Mouse (Mus musculus) gastrocnemius, adult 2 months (tissue): ENCODE results near the gene Myh14. TPM values are rescaled to one million over a fixed set of nuclear protein-coding genes. Genes with fewer than 3 reads are reported as not detected.

Source experiments
- DNase-seq: peaks from one replicate; pipeline ENCODE4 v3.0.0; 2022
- H3K27ac ChIP-seq: fragments of 200-600 bp; 2 replicates; pipeline ENCODE4 v1.8.1; 2022; ENCODE audit warnings: mild to moderate bottlenecking
- H3K4me3 ChIP-seq: fragments of 200-600 bp; 2 replicates; pipeline ENCODE4 v1.8.1; 2022; ENCODE audit warnings: mild to moderate bottlenecking, moderate library complexity
- CTCF ChIP-seq: fragments of 200-600 bp; IDR thresholded peaks from 2 replicates; pipeline ENCODE4 v1.8.1; 2022; ENCODE audit warnings: antibody characterized with exemption, mild to moderate bottlenecking, moderate library complexity
- intact Hi-C: fragments of 180-260 bp; cut with DNase I; formaldehyde crosslinking; loops from one replicate; pipeline ENCODE4 v1.15.1; 2025
- total RNA-seq, 2 experiments: library from RNA; stranded (reverse); gene quantifications; 2 replicates each; pipeline ENCODE4 v1.2.3; 2021

The Myh14 gene
- total RNA-seq, 2 experiments from 2014 or later = 32.0 to 36.7 TPM

DNA sequence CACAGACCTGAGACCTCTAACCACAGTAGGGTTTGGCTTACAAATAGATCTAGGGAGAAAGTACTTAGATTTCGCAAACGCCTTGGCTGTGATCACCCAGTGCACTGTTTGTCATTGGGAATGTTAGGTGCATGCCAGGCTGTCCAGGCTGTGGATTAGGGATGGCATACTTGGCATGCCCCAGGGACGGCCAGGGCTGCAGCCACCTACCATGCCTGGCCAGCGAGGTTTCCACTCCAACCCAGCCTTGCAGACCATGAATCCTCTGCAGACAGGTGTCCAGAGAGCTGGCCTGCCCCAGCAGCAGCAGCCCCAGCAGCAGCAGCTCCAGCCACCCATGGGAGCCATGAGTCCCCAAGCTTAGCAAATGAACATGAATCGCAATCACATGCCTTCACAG lies 25.4 kb downstream of the Myh14 start:
- intact Hi-C loops = loop anchor here (2.0 to 10.0 kb wide), 2 partner anchors 58 to 170 kb away; partner anchors contain the start of genes Atf5, Il4i1 and Nup62
- no peak for TF ChIP-seq CTCF
- H3K4me3 ChIP-seq = no peak overlapping the region
- H3K27ac ChIP-seq = no peak overlapping the region
- no peak for DNase-seq

GRCm38 (mm10) chr7:44641887-44642286 lies 28.8 kb downstream of the Myh14 start:
- DNase-seq = peak; percentile 60
- Histone ChIP-seq H3K27ac (no peak overlapping the region), H3K4me3 (no peak overlapping the region)
- peak; percentile 74 for TF ChIP-seq CTCF
- intact Hi-C loops = loop anchor here (10.0 kb wide), 1 partner anchor 173 kb away; the partner anchor contains the start of genes Atf5, Il4i1 and Nup62

DNA sequence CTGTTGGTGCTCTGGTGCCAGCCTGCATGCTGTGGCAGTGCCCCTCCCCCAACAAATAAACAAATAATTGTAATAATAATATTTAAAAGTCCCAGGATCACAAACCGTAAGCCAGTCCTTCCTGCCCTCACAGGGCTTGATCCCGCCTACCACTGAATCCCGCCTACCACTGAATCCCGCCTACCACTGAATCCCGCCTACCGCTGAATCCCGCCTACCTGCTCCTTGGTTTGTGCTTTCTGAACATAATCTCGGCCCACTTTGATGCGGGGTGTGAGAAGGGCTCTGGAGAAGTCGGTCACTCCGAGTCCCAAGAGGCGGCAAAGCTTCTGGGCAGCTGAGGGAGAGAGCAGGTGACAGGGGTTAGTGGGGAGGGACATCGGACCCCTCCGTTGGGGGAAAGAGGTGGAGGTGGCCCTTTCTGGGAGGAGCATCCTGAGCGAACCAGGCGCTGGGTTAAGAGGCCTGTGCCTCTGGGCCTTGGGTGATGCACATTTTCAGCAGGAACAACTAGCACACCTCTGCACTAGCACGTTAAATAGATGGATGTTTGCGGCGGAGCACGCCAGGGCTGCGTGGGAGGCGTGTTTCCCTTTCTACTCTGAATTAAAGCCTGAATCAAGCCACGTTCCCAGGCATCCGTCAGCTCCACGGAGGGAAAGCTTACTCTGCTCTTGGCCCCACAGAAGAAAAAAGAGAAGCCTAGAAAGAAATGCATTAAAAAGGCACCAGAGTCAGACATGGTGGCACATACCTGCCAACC lies 29.6 kb downstream of the Myh14 start:
- TF ChIP-seq CTCF = no peak
- intact Hi-C loops = loop anchor here (10.0 kb wide), 1 partner anchor 174 kb away; the partner anchor contains the start of genes Atf5, Il4i1 and Nup62
- Histone ChIP-seq H3K27ac (no peak overlapping the region), H3K4me3 (no peak overlapping the region)
- no peak for DNase-seq

- H3K4me3 ChIP-seq = no peak overlapping the region
- no peak for DNase-seq
- no peak for TF ChIP-seq CTCF
- H3K27ac ChIP-seq = no peak overlapping the region
- intact Hi-C loops = no loop called here
These were observed 32.0 kb downstream of the Myh14 start for GRCm38 (mm10) chr7:44638663-44639062.

DNA sequence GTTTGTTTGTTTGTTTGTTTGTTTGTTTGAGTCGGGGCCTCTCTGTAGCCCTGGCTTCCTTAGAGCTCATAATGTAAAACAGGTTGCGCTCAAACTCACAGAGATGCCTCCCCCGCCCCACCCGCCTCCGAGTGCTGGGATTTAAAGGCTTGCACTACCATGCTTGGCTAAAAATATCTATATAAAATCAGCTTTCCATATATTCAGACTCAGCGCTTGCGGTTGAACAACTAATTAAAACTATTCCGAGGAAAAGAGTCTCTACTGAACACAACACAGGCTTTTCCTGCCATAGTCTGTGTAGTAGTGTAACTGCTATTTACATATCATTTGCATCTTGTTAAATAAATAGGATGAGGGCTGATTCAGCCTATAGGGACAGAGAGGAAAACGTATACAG lies 34.0 kb downstream of the Myh14 start:
- H3K27ac ChIP-seq = no peak overlapping the region
- intact Hi-C loops = no loop called here
- TF ChIP-seq CTCF = no peak
- DNase-seq = no peak
- no peak overlapping the region for H3K4me3 ChIP-seq

- DNase-seq = peak; percentile 42
- Histone ChIP-seq H3K27ac (no peak overlapping the region), H3K4me3 (no peak overlapping the region)
- TF ChIP-seq CTCF = peak; percentile 55
- intact Hi-C loops = no loop called here
These were observed 37.2 kb downstream of the Myh14 start for GRCm38 (mm10) chr7:44633407-44633806.

GRCm38 (mm10) chr7:44632676-44633075 lies 38.0 kb downstream of the Myh14 start:
- no peak overlapping the region for H3K4me3 ChIP-seq
- no peak for DNase-seq
- TF ChIP-seq CTCF = no peak
- intact Hi-C loops = no loop called here
- H3K27ac ChIP-seq = no peak overlapping the region

DNA sequence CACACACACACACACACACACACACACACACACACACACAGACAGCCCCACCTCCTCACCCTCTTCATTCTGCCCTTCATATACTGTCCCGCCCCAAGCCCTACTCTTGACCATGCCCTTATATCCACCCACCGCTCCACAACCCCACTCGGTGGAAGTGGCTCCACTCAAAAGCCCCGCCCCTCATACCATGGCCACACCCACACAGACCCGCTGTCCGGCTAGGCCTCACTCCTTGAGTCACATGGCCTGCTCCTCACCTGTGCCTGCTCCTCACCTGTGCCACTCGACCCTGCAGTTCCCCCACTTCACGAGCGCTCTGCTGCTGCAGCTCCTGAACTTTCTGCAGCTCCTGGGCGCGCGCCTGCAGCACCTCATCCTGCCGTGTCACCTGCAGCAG lies 40.2 kb downstream of the Myh14 start:
- intact Hi-C loops = no loop called here
- TF ChIP-seq CTCF = no peak
- Histone ChIP-seq H3K4me3 (no peak overlapping the region), H3K27ac (no peak overlapping the region)
- DNase-seq = no peak

DNA sequence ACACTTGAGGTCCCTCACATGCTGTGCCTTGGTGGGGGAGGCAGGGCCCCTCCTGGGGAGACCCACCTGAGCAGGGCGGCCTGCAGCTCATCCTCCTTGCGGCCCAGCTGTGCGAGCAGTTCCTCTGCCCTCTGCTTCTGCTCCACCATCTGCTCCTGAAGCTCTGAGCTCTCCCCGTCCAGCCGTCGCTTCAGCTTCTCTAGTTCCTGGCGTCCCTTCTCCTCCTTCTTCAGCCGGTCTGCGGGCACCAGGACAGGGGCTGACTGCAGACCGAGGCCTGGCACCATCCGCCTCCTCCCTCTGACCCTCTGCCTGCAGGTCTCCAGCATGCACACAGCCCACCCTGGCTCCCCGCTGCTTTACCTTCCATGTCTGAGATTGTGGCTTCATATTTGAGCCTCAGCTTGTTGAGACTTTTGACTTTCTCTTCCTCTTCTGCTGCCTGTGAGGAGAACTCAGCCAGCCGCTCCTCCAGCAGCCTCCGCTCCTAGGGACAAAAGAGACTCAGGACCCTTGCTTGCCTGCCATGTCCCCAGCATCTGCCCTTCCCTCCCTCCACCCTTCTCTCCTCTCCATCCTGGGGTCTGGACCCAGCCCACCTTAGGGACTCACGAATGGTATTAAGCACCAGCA lies 42.1 kb downstream of the Myh14 start:
- no peak for TF ChIP-seq CTCF
- H3K4me3 ChIP-seq = no peak overlapping the region
- intact Hi-C loops = no loop called here
- no peak for DNase-seq
- H3K27ac ChIP-seq = no peak overlapping the region

- no peak overlapping the region for H3K27ac ChIP-seq
- no peak overlapping the region for H3K4me3 ChIP-seq
- intact Hi-C loops = no loop called here
- no peak for DNase-seq
- TF ChIP-seq CTCF = no peak
These were observed 43.7 kb downstream of the Myh14 start for GRCm38 (mm10) chr7:44626966-44627365.

DNA sequence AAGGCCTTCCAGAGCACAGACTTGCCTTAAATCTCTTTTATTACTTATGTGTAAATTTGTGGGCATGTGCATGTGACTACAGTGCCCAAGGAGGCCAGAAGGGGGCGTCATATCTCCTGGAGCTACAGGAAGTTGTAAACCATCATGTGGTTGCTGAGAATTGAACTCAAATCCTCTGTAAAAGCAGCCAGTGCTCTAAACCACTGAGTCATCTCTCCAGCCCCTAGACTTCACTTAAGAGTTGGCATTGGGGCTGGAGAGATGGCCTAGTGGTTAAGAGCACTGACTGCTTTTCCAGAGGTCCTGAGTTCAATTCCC lies 44.6 kb downstream of the Myh14 start:
- DNase-seq = no peak
- TF ChIP-seq CTCF = peak; percentile 10; the same call in 1 of the 2 replicates
- Histone ChIP-seq H3K27ac (no peak overlapping the region), H3K4me3 (no peak overlapping the region)
- intact Hi-C loops = no loop called here

GRCm38 (mm10) chr7:44625241-44626067 lies 45.2 kb downstream of the Myh14 start:
- H3K27ac ChIP-seq = no peak overlapping the region
- TF ChIP-seq CTCF = no peak
- no peak overlapping the region for H3K4me3 ChIP-seq
- DNase-seq = no peak
- intact Hi-C loops = no loop called here

DNA sequence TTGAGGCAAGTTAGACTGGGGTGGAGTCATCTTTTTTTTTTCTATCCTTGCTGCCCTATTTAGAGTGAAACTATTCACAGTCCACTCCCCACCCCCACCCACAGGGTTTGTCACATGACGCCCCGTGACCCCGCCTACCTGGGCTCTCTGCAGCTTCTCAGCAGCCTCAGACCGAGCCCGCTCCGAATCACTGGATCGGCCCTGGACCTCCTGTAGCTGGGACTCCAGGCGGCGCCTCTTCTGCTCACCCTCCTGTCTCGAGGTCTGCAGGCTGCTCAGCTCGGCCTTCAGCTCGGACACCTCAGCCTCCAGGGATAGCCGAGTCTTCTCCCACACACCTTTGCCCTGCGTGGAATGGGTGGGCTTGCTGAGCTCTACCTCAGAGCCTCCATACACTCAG lies 45.8 kb downstream of the Myh14 start:
- no peak for TF ChIP-seq CTCF
- Histone ChIP-seq H3K4me3 (no peak overlapping the region), H3K27ac (no peak overlapping the region)
- no peak for DNase-seq
- intact Hi-C loops = no loop called here
